Mouse (Mus musculus) hematopoietic stem cell, adult 5-6 weeks (primary cell): ENCODE measurements around the gene Wdr60. TPM values are rescaled to one million over a fixed set of nuclear protein-coding genes. Genes with fewer than 3 reads are reported as not detected.

Source experiments
- total RNA-seq: library from RNA; stranded (forward); fragments of 172-1452, 232-1000 nt; gene quantifications from 2 replicates; pipeline ENCODE4 v1.2.3, GENCODE M21; 2017

The Wdr60 gene
- total RNA-seq, 1 experiment from 2014 or later = 20.1 TPM

Other genes with a start within 250 kb of the Wdr60 start
- 78.7 and 85.0 TPM in 2 replicates for gene Zfp386, start 215.3 kb downstream of the Wdr60 start, total RNA-seq
- 9.4 and 12.2 TPM in 2 replicates for gene Vipr2, start 185.3 kb downstream of the Wdr60 start, total RNA-seq
- not detected in 2 replicates for gene Gm11027, start 12.4 kb upstream of the Wdr60 start, total RNA-seq
- gene Esyt2, start 18.2 kb upstream of the Wdr60 start, total RNA-seq = 71.3 and 83.9 TPM in 2 replicates
- 113 and 126 TPM in 2 replicates for gene Ncapg2, start 142.4 kb upstream of the Wdr60 start, total RNA-seq
- not detected in 2 replicates for gene Ptprn2, start 222.7 kb upstream of the Wdr60 start, total RNA-seq